Mouse (Mus musculus) brain, adult 2 months (tissue): Measurements from ENCODE around the gene Kcnj15.

Experiments used
- DNase-seq: peaks from one replicate; pipeline ENCODE4 v3.0.0; 2011; ENCODE audit warnings: low read depth, low spot score

Kcnj15 gene

GRCm38 (mm10) chr16:95244626-95245303, 12.6 kb upstream of the Kcnj15 start:
- no peak for DNase-seq

GRCm38 (mm10) chr16:95245499-95245898, 11.9 kb upstream of the Kcnj15 start:
- no peak for DNase-seq

GRCm38 (mm10) chr16:95248646-95249045, 8.7 kb upstream of the Kcnj15 start:
- no peak for DNase-seq

- no peak for DNase-seq
Observed at GRCm38 (mm10) chr16:95256648-95257047, 710 bp upstream of the Kcnj15 start.

- DNase-seq = no peak
Observed at GRCm38 (mm10) chr16:95258100-95258499, 742 bp downstream of the Kcnj15 start.

GRCm38 (mm10) chr16:95259505-95259904, 2.1 kb downstream of the Kcnj15 start:
- no peak for DNase-seq

- no peak for DNase-seq
Observed at GRCm38 (mm10) chr16:95260693-95261092, 3.3 kb downstream of the Kcnj15 start.

- no peak for DNase-seq
Observed at GRCm38 (mm10) chr16:95261807-95262206, 4.4 kb downstream of the Kcnj15 start.

GRCm38 (mm10) chr16:95262706-95263363, 5.5 kb downstream of the Kcnj15 start:
- DNase-seq = peak; percentile 36

GRCm38 (mm10) chr16:95264324-95264723, 7.0 kb downstream of the Kcnj15 start:
- no peak for DNase-seq

- DNase-seq = no peak
Observed at GRCm38 (mm10) chr16:95267481-95268183, 10.3 kb downstream of the Kcnj15 start.

GRCm38 (mm10) chr16:95269610-95270009, 12.3 kb downstream of the Kcnj15 start:
- no peak for DNase-seq

- DNase-seq = no peak
Observed at GRCm38 (mm10) chr16:95273101-95273500, 15.7 kb downstream of the Kcnj15 start.

GRCm38 (mm10) chr16:95275713-95276502, 18.6 kb downstream of the Kcnj15 start:
- DNase-seq = no peak

- peak; percentile 25 for DNase-seq
Observed at GRCm38 (mm10) chr16:95279015-95279414, 21.7 kb downstream of the Kcnj15 start.

- DNase-seq = no peak
Observed at GRCm38 (mm10) chr16:95280338-95280737, 23.0 kb downstream of the Kcnj15 start.

GRCm38 (mm10) chr16:95283369-95283768, 26.0 kb downstream of the Kcnj15 start:
- no peak for DNase-seq

GRCm38 (mm10) chr16:95284085-95284727, 26.8 kb downstream of the Kcnj15 start:
- no peak for DNase-seq

GRCm38 (mm10) chr16:95285043-95285442, 27.7 kb downstream of the Kcnj15 start:
- no peak for DNase-seq

GRCm38 (mm10) chr16:95285767-95286166, 28.4 kb downstream of the Kcnj15 start:
- no peak for DNase-seq

- DNase-seq = no peak
Observed at GRCm38 (mm10) chr16:95287656-95288055, 30.3 kb downstream of the Kcnj15 start.
